Mouse (Mus musculus): Measurements from ENCODE around the gene Smndc1.

- TF ChIP-seq CTCF (conservative IDR thresholded peaks at IDR 0.05; ENCODE audit: low read length) (no peak), POU5F1 (IDR thresholded peaks at IDR 0.05; ENCODE audit: borderline replicate concordance, low read length) (no peak)
Measured at GRCm38 (mm10) chr19:53360265-53360958, 30.0 kb downstream of the Smndc1 start.

All from E14TG2a.4 (cell line).